Mouse (Mus musculus) right cerebral cortex, adult 2 months (tissue): ENCODE data around the gene Ciart.
A peak's percentile ranks its signal among the peaks of the same experiment; 100 is the strongest.
"Not testable (repeated sequence)": the region's sequence is repeated elsewhere in the genome, so short reads cannot be mapped to it uniquely, and the experiment has no call there.

Source experiments
- DNase-seq, 2 experiments: peaks; one replicate each; pipeline ENCODE4 v3.0.0; 2021 to 2022; ENCODE audit warnings: low spot score in 2 of 2

Ciart gene

DNA sequence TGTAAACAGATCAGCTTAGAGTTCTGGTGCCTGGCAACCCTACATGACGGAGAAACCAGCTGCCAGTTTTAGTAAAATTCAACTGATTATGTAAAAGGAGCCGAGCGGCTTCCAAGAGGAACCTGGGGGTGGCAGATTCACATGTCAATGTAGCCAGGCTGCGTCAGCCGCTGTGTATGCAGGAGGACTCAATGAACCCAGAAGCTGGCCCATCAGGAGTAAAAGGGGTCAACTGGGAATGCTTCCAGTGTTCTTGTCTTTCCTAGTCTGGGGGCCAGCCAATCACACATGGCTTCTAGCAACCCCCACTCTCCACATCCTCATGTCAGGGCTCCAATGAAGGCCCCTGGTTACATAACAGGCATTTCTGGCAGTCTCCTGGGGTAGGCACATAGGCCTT, 17.0 kb downstream of the Ciart start:
- DNase-seq, result peak; percentile 71 to 81

DNA sequence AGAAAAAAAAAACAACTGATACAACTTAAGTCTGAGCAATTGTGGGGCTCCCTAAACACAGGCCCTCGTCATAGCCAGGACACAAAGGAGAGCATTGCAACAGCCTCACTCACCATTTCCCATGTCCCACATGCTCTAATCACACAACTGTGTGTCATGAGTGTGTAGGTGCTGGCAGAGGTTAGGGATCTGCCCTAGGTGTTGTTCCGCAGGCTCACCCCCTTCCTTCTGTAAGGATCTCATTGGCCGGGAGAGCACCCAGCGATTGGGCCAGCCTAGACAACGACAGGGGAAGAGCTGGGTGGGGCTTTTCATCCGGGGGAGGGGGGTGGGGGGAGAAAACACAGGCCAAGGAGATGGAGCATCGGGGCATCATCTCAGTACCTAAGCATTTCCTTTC, 18.5 kb downstream of the Ciart start:
- no peak for DNase-seq

DNA sequence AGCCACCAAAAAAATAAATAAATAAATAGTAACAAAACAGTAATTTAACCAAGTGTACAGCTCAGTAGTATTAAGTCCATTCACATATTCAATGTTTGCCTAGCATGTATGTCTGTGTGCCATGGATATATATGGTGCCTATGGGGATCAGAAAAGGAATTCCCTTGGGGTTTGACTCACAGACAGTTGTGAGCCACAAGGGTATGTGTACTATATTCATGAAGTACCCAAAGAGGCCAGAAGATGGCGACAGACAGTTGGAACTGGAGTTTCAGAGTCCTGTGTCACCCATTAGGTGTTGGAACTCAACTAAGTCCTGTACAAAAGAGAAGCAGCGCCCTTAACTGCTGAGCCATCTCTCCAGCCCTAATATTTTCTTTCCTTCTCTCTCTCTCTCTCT, 20.3 kb downstream of the Ciart start:
- DNase-seq, result peak; percentile 62 to 70

DNA sequence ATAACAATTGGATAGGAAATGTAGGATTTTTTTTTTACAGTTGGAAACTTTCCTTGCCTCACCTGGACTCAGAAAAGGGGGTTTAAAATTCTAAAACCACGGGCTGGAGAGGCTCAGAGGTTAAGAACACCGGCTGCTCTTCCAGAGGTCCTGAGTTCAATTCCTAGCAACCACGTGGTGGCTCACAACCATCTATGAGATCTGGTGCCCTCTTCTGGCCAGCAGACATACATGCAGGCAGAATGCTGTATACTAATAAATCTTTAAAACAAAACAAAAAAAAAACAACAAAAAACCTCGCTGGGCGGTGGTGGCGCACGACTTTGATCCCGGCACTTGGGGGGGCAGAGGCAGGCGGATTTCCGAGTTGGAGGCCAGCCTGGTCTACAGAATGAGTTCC, 20.8 kb downstream of the Ciart start:
- DNase-seq, result no peak

DNA sequence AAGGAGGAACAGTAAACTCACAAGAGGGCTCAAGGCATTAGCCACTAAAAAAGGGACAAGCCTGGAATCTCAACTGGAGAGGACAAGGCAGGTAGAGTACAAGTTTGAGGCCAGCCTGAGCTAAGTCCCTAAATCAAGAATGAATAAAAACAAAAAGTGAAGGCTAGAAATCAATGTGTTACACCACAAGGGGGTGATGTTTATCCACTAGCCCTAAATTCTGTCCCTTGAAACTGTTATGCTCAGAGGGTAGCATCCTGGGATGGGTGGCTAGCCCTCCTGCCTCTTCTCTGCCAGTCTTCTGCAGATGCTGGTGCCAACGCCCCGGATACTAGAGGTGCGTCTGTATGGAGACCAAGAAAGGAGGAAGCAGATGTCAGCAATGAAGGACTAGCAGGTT, 21.7 kb downstream of the Ciart start:
- DNase-seq, result no peak

DNA sequence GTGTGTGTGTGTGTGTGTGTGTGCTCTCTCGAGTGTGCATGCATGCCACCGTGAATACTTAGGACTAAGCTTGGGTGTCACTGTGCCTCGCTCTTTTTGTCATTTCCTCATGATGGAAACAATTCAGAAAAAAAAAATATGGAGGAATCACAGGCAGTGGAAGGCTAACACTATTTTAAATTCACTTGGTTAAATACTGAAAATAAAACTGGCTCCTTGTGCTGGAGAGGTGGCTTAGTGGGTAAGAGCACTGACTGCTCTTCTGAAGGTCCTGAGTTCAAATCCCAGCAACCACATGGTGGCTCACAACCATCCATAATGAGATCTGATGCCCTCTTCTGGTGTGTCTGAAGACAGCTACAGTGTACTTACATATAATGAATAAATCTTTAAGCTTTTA, 23.8 kb downstream of the Ciart start:
- DNase-seq, result not testable (repeated sequence)

DNA sequence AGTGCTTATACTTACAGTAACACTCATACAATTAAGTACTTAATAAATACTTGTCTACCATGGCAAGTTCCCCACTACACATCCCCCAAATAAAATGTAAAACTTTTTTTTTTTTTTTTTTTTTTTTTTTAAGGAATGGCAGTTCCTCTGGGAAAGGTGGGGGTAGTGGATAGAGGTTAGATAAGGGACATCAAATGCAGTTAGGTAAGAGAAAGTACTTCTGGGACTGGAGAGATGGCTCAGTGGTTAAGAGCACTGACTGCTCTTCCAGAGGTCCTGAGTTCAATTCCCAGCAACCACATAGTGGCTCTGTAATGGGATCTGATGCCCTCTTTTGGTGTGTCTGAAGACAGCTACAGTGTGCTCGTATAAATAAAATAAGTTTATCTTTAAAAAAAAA, 25.0 kb downstream of the Ciart start:
- not testable (repeated sequence) for DNase-seq

DNA sequence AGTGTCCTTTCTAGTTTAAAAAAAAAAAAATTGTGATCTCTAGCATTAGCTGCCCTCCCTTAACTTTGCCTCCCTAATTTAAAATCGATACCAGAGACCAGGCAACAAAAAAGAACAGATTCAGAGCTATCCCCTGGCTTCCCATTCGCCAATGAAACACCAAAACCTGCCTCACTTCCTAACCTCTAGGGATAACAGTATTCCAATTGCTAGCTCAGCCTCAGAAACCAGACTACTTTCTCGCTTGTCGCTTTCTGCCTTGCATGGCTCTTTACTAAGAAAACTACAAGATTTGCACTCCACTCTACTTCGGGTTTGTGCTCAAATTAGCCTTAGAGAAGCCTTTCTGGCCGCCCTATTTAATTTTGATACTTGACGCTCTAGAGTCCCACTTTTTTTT, 25.9 kb downstream of the Ciart start:
- no peak for DNase-seq

DNA sequence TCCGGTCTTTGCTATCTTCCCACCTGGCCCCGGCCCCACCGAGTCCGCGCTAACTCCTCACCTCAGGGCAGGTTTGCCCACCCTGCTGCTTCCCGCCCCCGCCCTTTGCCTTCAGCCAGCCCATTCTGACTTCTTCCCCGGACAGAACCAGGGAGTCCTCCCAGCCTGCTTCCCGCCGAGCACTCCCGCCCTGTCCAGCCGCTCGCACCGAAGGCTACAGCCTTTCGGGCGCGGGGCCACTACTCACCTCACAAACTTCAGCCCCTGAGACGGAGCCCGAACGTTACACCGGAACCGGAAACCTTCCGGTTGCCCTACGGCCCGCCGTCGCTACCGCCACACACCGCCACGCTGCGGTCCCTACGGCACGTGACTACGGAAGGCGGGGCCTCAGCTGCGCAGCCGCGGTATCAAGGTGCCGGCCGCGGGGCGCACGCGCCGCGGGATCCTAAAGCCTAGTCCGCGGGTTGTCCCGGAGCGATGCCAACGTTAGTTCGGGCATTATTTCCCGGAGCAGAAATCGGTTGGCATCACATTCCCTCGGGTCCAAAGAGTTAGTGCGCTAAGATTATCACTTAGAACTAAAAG, 26.5 kb downstream of the Ciart start, which contains the start of gene Prpf3:
TSS of gene Prpf3 (minus strand) at position 384 of the 588 bp plus-strand sequence.
- DNase-seq, result peak; percentile 94 to 96

DNA sequence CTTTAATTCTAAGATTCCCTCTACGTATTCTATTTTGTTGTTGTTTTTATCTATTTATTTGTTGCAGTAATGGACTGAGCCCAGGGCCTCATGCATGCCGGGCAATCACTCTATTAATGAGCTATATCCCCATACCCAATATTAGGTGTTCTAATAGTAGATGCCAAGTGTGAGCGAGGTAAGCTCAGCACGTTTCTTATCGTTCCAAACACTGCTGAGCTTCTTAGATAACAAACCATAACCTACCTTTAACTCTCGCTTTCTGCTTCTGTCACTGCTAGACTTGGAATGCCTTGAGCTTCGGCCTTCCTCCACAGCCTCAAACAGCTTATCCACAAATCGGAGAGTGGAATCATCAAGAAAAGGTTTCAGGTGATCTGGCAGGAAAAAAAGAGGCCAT, 30.7 kb downstream of the Ciart start:
- DNase-seq, result no peak

DNA sequence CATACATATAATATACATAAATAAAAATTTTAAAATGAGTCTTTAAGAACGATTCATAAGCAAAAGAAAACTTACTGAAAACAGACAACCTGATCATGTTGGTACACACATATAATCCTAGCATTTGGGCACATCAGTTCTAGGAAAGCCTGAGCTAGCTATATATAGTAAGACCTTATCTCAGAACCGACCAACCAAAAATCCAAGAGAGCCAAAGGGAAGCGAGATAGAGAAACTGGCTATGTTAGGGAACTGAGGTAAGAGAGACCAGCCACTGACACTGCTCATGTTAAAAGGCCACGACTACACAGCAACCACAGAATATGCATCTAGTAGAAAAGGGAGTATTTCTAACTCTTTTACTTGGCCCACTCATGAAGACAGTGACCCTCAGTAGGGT, 31.4 kb downstream of the Ciart start:
- DNase-seq, result no peak

DNA sequence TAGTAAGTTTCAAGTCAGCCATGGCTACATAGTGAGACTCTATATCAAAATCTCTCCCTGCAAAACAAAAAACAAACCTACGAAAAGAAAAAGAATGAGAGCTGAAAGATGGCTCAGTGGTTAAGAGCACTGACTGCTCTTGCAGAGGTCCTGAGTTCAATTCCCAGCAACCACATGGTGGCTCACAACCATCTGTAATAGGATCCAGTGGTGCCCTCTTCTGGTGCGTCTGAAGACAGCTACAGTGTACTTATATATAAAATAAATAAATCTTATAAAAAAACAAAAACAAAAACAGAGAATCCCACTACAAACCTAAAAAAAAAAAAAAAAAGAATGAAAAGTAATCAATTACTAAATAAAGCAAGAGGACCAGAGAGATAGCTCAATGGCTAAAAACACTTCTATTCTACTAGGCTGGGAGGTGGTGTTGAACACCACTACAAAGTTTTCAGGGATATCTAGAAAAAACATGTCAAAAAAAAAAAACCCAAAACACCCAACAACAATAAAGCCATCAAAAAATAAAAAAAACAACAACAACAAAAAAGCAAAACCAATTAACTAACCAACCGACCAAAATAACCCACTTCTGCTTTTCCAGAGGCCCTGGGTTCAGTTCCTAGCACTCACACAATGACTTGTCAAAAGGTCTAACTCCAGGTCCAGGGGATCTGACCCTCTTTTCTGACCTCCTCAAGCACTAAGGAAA, 39.4 kb downstream of the Ciart start:
- DNase-seq, result no peak

DNA sequence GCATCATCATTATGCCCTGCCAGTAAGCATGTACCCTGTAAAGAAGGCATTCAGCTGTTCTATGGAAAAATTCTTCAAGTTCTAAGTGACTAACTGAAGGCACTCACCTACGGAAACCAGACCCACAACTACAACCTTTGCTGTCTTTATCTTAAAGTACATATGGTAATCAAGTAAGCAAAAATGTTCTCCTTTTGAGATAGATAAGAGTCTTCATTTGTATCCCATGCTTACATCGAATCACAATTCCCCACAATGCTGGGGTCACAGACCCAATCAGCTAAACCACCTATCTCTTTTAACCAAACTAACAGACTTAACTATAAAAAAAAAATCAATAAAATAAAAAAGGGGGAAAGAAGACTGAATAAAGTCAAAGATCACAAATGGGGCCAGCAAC, 42.8 kb downstream of the Ciart start:
- DNase-seq, result no peak

DNA sequence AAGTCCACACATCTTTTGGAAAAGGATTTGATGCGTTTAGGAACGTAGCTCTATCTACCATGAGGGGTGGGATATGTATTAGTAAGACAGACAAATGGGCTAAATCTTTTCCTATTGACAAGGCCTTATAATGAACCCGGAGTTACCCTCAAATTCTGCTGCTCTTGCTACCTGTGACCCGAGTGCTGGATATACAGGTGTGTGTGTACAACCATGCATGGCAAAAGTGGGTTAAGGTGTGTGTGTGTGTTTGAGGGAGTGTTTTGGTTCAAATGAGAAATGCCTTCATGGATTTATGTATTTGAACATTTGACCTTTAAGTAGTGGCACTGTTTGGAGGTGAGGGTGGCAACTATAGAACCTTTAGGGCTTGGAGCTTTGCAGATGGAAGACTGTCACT, 53.0 kb downstream of the Ciart start:
- DNase-seq, result no peak
